Mouse (Mus musculus): ENCODE data around the gene Gm26657. TPM values are rescaled to one million over a fixed set of nuclear protein-coding genes. Genes with fewer than 3 reads are reported as not detected.

Gm26657 gene
- not detected in 2 replicates for polyA plus RNA-seq (2014; fragmentation: Nextera tagmentation; extraction: Ambion mirVana)

DNA sequence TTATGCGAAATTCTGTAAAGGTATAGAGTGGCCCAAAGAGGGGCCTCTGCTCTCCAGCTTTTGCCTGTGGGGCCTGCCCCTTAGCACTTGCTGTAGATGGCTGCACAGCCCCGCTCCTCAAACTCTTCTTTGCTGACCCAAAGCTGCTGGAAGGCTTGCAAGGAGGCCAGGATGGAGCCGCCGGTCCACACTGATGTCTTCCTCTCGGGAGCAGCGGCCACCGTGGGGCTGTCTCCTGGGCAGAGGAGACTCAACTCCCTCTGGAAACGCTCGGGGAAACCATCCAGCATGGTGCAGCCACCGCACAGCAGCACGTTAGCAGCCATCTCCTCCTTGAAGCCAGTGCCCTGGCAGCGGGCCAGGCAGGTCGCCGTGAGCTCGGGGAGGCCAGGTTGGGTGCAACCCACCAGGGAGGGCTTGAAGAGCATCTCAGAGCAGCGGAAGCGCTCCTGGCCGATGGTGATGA, at the start of gene Gm26657:
Gene Gm26657 (plus strand): TSS at position 51 of the 466 bp plus-strand sequence.
- WGBS, result 93% methylated on average over 13 of the region's 18 CpGs
- Histone ChIP-seq H3K27ac (replicated peaks; ENCODE audit: low read depth, low read length) (no peak within 1 kb of the TSS), H3K4me1 (ENCODE audit: control insufficient read depth, insufficient read depth, low read length) (no peaks in the 10 kb centered on the region), H3K9me3 (ENCODE audit: control insufficient read depth, low read length) (no peaks in the 10 kb centered on the region), H3K4me2 (ENCODE audit: low read depth, low read length) (no peak within 1 kb of the TSS), H3K4me3 (ENCODE audit: low read depth, low read length) (no peak within 1 kb of the TSS), H3K9ac (ENCODE audit: low read depth, low read length) (no peak within 1 kb of the TSS), H3K27me3 (replicated peaks; ENCODE audit: control insufficient read depth, insufficient read depth, low read length) (no peaks in the 10 kb centered on the region), H3K36me3 (ENCODE audit: control insufficient read depth, insufficient read depth, low read length) (peaks cover 14% of the 10 kb centered on the region)
- DNase-seq (ENCODE audit: low spot score), result no peak
- no peak for ATAC-seq (ENCODE audit: low read depth)

DNA sequence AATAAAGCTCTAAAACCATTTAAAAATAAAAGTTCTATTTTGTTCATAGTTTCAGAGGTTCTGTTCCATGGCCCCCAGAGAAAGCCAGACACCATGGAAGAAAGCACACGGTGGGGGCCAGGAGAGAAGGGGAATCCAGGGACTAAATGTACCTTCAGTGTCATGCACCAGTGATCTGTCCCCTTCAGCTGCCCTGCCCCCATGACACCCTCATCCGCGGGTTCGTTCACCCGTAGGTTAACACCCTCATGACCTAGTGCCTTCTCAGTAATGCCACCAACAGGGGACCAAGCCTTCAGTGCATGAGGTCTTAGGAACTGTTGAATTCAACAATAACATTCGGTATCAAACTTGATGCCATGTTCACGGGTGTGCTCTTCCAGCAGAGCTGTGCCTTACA, 43.5 kb upstream of the Gm26657 start:
- H3K4me1 ChIP-seq (ENCODE audit: control insufficient read depth, insufficient read depth, low read length), result no peaks in the 10 kb centered on the region
- no peak overlapping the region for H3K4me2 ChIP-seq (ENCODE audit: low read depth, low read length)
- no peak overlapping the region for H3K4me3 ChIP-seq (ENCODE audit: low read depth, low read length)
- ATAC-seq (ENCODE audit: low read depth) (no peak), DNase-seq (ENCODE audit: low spot score) (no peak)
- no peaks in the 10 kb centered on the region for H3K36me3 ChIP-seq (ENCODE audit: control insufficient read depth, insufficient read depth, low read length)
- no peaks in the 10 kb centered on the region for H3K27me3 ChIP-seq (replicated peaks; ENCODE audit: control insufficient read depth, insufficient read depth, low read length)
- no peaks in the 10 kb centered on the region for H3K9me3 ChIP-seq (ENCODE audit: control insufficient read depth, low read length)
- WGBS, result 82% methylated on average over 7 of the region's 7 CpGs
- H3K9ac ChIP-seq (ENCODE audit: low read depth, low read length), result no peak overlapping the region
- no peak overlapping the region for H3K27ac ChIP-seq (replicated peaks; ENCODE audit: low read depth, low read length)

GRCm38 (mm10) chr4:56698671-56699070, 41.2 kb upstream of the Gm26657 start:
- Histone ChIP-seq H3K4me2 (ENCODE audit: low read depth, low read length) (no peak overlapping the region), H3K9me3 (ENCODE audit: control insufficient read depth, low read length) (no peaks in the 10 kb centered on the region), H3K27me3 (replicated peaks; ENCODE audit: control insufficient read depth, insufficient read depth, low read length) (no peaks in the 10 kb centered on the region), H3K27ac (replicated peaks; ENCODE audit: low read depth, low read length) (no peak overlapping the region), H3K9ac (ENCODE audit: low read depth, low read length) (no peak overlapping the region), H3K4me3 (ENCODE audit: low read depth, low read length) (no peak overlapping the region), H3K4me1 (ENCODE audit: control insufficient read depth, insufficient read depth, low read length) (peaks cover 9% of the 10 kb centered on the region), H3K36me3 (ENCODE audit: control insufficient read depth, insufficient read depth, low read length) (no peaks in the 10 kb centered on the region)
- 38% methylated on average over 5 of the region's 5 CpGs for whole genome bisulfite sequencing
- ATAC-seq (ENCODE audit: low read depth) (no peak), DNase-seq (ENCODE audit: low spot score) (no peak)

GRCm38 (mm10) chr4:56702234-56702633, 37.6 kb upstream of the Gm26657 start:
- Histone ChIP-seq H3K27me3 (replicated peaks; ENCODE audit: control insufficient read depth, insufficient read depth, low read length) (no peaks in the 10 kb centered on the region), H3K9me3 (ENCODE audit: control insufficient read depth, low read length) (no peaks in the 10 kb centered on the region), H3K27ac (replicated peaks; ENCODE audit: low read depth, low read length) (no peak overlapping the region), H3K4me2 (ENCODE audit: low read depth, low read length) (peak overlapping the region; percentile 10; the same call in 1 of the 2 replicates), H3K4me3 (ENCODE audit: low read depth, low read length) (peak overlapping the region; percentile 7; the same call in 1 of the 2 replicates), H3K9ac (ENCODE audit: low read depth, low read length) (no peak overlapping the region), H3K4me1 (ENCODE audit: control insufficient read depth, insufficient read depth, low read length) (peaks cover 12% of the 10 kb centered on the region), H3K36me3 (ENCODE audit: control insufficient read depth, insufficient read depth, low read length) (no peaks in the 10 kb centered on the region)
- DNase-seq (ENCODE audit: low spot score), result no peak
- 10% methylated on average over 10 of the region's 10 CpGs for WGBS
- no peak for ATAC-seq (ENCODE audit: low read depth)

DNA sequence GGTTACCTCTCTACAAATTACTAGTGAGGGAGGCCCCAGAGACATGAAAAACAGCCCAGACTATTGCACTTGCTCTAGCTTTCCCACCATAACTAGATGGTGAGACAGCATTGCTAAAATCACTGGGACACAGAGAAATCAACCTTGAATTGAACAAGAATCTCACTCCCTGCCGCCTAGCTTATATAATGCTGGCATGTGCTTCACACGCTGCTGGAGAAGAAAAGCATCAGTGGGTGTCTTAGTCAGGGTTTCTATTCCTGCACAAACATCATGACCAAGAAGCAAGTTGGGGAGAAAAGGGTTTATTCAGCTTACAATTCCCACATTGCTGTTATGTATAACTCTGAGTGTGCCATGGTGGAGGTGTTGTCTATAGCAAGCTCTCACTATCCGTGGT, 26.7 kb upstream of the Gm26657 start:
- DNase-seq (ENCODE audit: low spot score) (no peak), ATAC-seq (ENCODE audit: low read depth) (no peak)
- 88% methylated on average over 3 of the region's 3 CpGs for WGBS

GRCm38 (mm10) chr4:56716801-56717200, 23.1 kb upstream of the Gm26657 start:
- ATAC-seq (ENCODE audit: low read depth), result no peak
- no peaks in the 10 kb centered on the region for H3K36me3 ChIP-seq (ENCODE audit: control insufficient read depth, insufficient read depth, low read length)
- 60% methylated on average over 5 of the region's 5 CpGs for WGBS
- H3K27me3 ChIP-seq (replicated peaks; ENCODE audit: control insufficient read depth, insufficient read depth, low read length), result no peaks in the 10 kb centered on the region
- H3K27ac ChIP-seq (replicated peaks; ENCODE audit: low read depth, low read length), result no peak overlapping the region
- no peak overlapping the region for H3K4me2 ChIP-seq (ENCODE audit: low read depth, low read length)
- DNase-seq (ENCODE audit: low spot score), result no peak
- no peaks in the 10 kb centered on the region for H3K9me3 ChIP-seq (ENCODE audit: control insufficient read depth, low read length)
- H3K9ac ChIP-seq (ENCODE audit: low read depth, low read length), result no peak overlapping the region
- H3K4me3 ChIP-seq (ENCODE audit: low read depth, low read length), result no peak overlapping the region
- peaks cover 6% of the 10 kb centered on the region; the same call in 1 of the 2 replicates for H3K4me1 ChIP-seq (ENCODE audit: control insufficient read depth, insufficient read depth, low read length)

More for the DNA sequence above, 26.7 kb upstream of the Gm26657 start:
- no peak overlapping the region for H3K4me3 ChIP-seq (ENCODE audit: low read depth, low read length)
- H3K4me2 ChIP-seq (ENCODE audit: low read depth, low read length), result no peak overlapping the region
- no peaks in the 10 kb centered on the region for H3K27me3 ChIP-seq (replicated peaks; ENCODE audit: control insufficient read depth, insufficient read depth, low read length)
- H3K9me3 ChIP-seq (ENCODE audit: control insufficient read depth, low read length), result no peaks in the 10 kb centered on the region
- no peak overlapping the region for H3K27ac ChIP-seq (replicated peaks; ENCODE audit: low read depth, low read length)
- no peaks in the 10 kb centered on the region; the same call in 1 of the 2 replicates for H3K4me1 ChIP-seq (ENCODE audit: control insufficient read depth, insufficient read depth, low read length)
- no peaks in the 10 kb centered on the region for H3K36me3 ChIP-seq (ENCODE audit: control insufficient read depth, insufficient read depth, low read length)
- no peak overlapping the region for H3K9ac ChIP-seq (ENCODE audit: low read depth, low read length)

DNA sequence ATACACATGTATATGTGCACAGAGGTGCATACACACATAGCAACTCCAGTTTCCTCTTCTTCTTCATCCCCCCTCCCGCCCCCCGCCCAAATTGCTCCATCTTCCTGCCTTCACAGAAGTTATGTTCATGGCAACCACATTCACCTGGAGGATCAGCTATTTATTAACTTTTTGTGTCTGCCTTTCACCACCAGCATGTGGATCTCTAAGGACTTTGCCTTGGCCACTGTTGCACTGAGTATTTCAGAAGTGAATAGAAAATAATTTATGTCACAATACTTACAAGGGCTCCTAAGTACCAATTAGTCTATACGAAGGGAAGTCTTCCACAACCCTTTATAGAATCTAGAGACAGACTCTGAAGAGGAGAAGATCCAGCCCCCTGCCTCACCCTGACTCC, 21.9 kb upstream of the Gm26657 start:
- DNase-seq (ENCODE audit: low spot score) (no peak), ATAC-seq (ENCODE audit: low read depth) (no peak)
- Histone ChIP-seq H3K27ac (replicated peaks; ENCODE audit: low read depth, low read length) (no peak overlapping the region), H3K9me3 (ENCODE audit: control insufficient read depth, low read length) (no peaks in the 10 kb centered on the region), H3K4me1 (ENCODE audit: control insufficient read depth, insufficient read depth, low read length) (peaks cover 6% of the 10 kb centered on the region; the same call in 1 of the 2 replicates), H3K4me3 (ENCODE audit: low read depth, low read length) (no peak overlapping the region), H3K36me3 (ENCODE audit: control insufficient read depth, insufficient read depth, low read length) (no peaks in the 10 kb centered on the region), H3K9ac (ENCODE audit: low read depth, low read length) (no peak overlapping the region), H3K4me2 (ENCODE audit: low read depth, low read length) (no peak overlapping the region), H3K27me3 (replicated peaks; ENCODE audit: control insufficient read depth, insufficient read depth, low read length) (no peaks in the 10 kb centered on the region)
- 85% methylated on average over 3 of the region's 3 CpGs for WGBS

- no peaks in the 10 kb centered on the region for H3K27me3 ChIP-seq (replicated peaks; ENCODE audit: control insufficient read depth, insufficient read depth, low read length)
- H3K27ac ChIP-seq (replicated peaks; ENCODE audit: low read depth, low read length), result no peak overlapping the region
- no peak for ATAC-seq (ENCODE audit: low read depth)
- no peak overlapping the region for H3K9ac ChIP-seq (ENCODE audit: low read depth, low read length)
- DNase-seq (ENCODE audit: low spot score), result no peak
- peaks cover 6% of the 10 kb centered on the region; the same call in 1 of the 2 replicates for H3K4me1 ChIP-seq (ENCODE audit: control insufficient read depth, insufficient read depth, low read length)
- H3K9me3 ChIP-seq (ENCODE audit: control insufficient read depth, low read length), result no peaks in the 10 kb centered on the region
- H3K4me3 ChIP-seq (ENCODE audit: low read depth, low read length), result no peak overlapping the region
- WGBS, result 48% methylated on average over 12 of the region's 12 CpGs
- H3K36me3 ChIP-seq (ENCODE audit: control insufficient read depth, insufficient read depth, low read length), result no peaks in the 10 kb centered on the region
- no peak overlapping the region for H3K4me2 ChIP-seq (ENCODE audit: low read depth, low read length)
These were observed 21.1 kb upstream of the Gm26657 start for GRCm38 (mm10) chr4:56718573-56719442.

Measured in embryonic facial prominence, embryonic 14.5 days (tissue).